Mouse (Mus musculus): ENCODE results near the gene Csf2.

GRCm38 (mm10) chr11:54242494-54242893 lies 7.0 kb downstream of the Csf2 start:
- no peak for TF ChIP-seq CTCF (IDR thresholded peaks at IDR 0.05; ENCODE audit: low read depth, low read length)
- TF ChIP-seq GATA1 (IDR thresholded peaks at IDR 0.05; ENCODE audit: borderline replicate concordance, low read length): no peak
